Mouse (Mus musculus): ENCODE data around the gene Ankrd33b.

DNA sequence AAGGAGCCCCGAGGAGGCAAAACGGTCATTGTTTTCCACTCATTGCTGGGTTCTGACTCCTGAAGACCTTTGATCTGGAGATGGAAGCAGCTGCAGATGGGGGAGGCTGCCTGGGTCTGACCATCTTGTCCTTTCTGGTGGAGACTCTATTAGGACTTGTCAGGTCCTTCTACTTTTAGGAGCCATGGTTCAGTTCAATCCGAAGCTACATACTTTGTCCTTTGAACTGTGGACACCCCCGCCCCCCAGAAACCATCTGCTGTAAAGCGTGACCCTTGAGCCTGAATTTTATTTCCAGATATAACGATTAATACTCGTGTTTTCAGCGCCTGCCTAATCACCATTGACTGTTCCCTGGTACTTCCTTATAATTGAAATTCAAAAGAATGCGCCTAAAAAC lies 105.2 kb downstream of the Ankrd33b start:
- TF ChIP-seq CTCF (IDR thresholded peaks at IDR 0.05; ENCODE audit: low read depth): no peak
- TF ChIP-seq EP300 (IDR thresholded peaks at IDR 0.05; ENCODE audit: low read depth): no peak

Data from heart, postnatal 0 days (tissue).